Mouse (Mus musculus): ENCODE results near the gene Tnfaip2.

DNA sequence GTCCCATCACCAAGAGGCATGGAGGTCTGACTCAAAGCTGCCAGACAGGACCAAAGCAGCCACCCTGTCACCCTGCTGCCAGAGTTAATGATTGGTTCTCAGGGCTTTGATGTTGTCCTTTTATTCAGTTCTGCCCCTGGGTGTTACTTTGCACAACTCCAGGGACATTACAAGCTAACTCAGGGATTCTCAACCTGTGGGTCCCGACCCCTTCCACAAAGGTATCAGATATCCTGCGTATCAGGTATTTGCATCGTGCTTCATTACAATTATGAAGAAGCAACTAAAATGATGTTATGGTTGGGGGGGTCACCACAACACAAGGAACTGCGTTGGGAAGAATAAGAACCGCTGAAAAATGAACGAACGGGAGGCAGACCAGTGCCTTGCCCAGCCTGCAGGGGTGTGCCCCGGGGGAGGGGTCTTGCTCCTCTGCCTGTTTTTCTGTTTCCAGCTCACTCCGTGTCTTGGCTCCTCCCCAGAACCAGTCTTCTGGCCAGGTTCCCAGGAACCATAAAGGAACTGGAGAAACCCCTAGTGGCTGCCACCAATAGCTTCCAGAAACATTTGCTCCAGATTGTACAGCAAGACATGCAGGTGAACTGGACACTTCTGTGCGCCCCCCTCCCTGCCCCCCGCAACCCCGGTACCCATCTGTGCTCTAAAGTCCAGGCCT lies 14.7 kb upstream of the Tnfaip2 start:
- TF ChIP-seq CTCF (IDR thresholded peaks at IDR 0.05; ENCODE audit: low read depth, low read length): no peak
- TF ChIP-seq POLR2A (IDR thresholded peaks at IDR 0.05; ENCODE audit: extremely low read depth, insufficient read depth, low read length): no peak

Data from liver, adult 2 months (tissue).